Comparison of ENCODE assay signal across 9 mouse cellular contexts in genomic region chr6:35255017-35255416, GRCm38 (mm10). TPM values are rescaled to one million over a fixed set of nuclear protein-coding genes. Genes with fewer than 3 reads are reported as not detected.
DNase-seq lines count a peak whose midpoint lies in the region; ATAC-seq and TF ChIP-seq lines count a peak whose summit lies in the region.
"Had no signal": no experiment of that assay in that cellular context is flagged by ENCODE, and none has a peak within 500 bp of the region (broad histone marks: within the 10 kb centered on the region; RNA-seq: fewer than 3 reads in every experiment).

No protein-coding gene starts in this region.

- H3K27ac ChIP-seq in lung, postnatal 0 days (ENCODE audit: low read length) = no peak overlapping the region
- no peak overlapping the region for H3K27ac ChIP-seq in forebrain, embryonic 14.5 days (ENCODE audit: low read depth, low read length)
- H3K27ac ChIP-seq in limb, embryonic 13.5 days = no peak overlapping the region
- H3K27ac ChIP-seq in neural tube, embryonic 15.5 days (replicated peaks) = no peak overlapping the region

- H3K4me1 ChIP-seq in lung, postnatal 0 days (ENCODE audit: insufficient read depth, low read depth, low read length) = peaks cover 25% of the 10 kb centered on the region
- peaks cover 20% of the 10 kb centered on the region for H3K4me1 ChIP-seq in forebrain, embryonic 14.5 days (ENCODE audit: control insufficient read depth, insufficient read depth, low read length)
- H3K4me1 ChIP-seq in limb, embryonic 13.5 days = peaks cover 50% of the 10 kb centered on the region
- H3K4me1 ChIP-seq in neural tube, embryonic 15.5 days = peaks cover 33% of the 10 kb centered on the region

- TF ChIP-seq EP300 in lung, postnatal 0 days (IDR thresholded peaks at IDR 0.05) = no peak

- H3K27me3 ChIP-seq in lung, postnatal 0 days (replicated peaks; ENCODE audit: insufficient read depth, low read length) = no peaks in the 10 kb centered on the region
- H3K27me3 ChIP-seq in forebrain, embryonic 14.5 days (replicated peaks; ENCODE audit: control insufficient read depth, insufficient read depth, low read length) = no peaks in the 10 kb centered on the region
- no peaks in the 10 kb centered on the region for H3K27me3 ChIP-seq in limb, embryonic 13.5 days
- H3K27me3 ChIP-seq in neural tube, embryonic 15.5 days (replicated peaks) = no peaks in the 10 kb centered on the region

- DNase-seq in lung, postnatal 0 days (ENCODE audit: low spot score) = no peak
- DNase-seq in lung, postnatal 36 days = no peak
- no peak for DNase-seq in forebrain, embryonic 14.5 days (ENCODE audit: low spot score)
- DNase-seq in cerebellum, adult 9-11 months = no peak
- DNase-seq in retina, embryonic 14.5 days (ENCODE audit: low spot score) = no peak
- no peak for DNase-seq in cerebellum, adult 18-20 months
- DNase-seq: kidney, postnatal 14 days had no signal

- H3K9ac ChIP-seq in lung, postnatal 0 days (replicated peaks; ENCODE audit: low read depth) = no peak overlapping the region
- H3K9ac ChIP-seq in forebrain, embryonic 14.5 days (ENCODE audit: low read length) = peak overlapping the region; percentile 35; the same call in 1 of the 2 replicates
- H3K9ac ChIP-seq in limb, embryonic 13.5 days = peak overlapping the region; percentile 58
- no peak overlapping the region for H3K9ac ChIP-seq in neural tube, embryonic 15.5 days (replicated peaks)

- 0 out of 2 replicates have a peak overlapping the region, but pooled peaks have one; percentile 15 for H3K4me3 ChIP-seq in lung, postnatal 0 days (ENCODE audit: low read depth, low read length)
- no peak overlapping the region for H3K4me3 ChIP-seq in forebrain, embryonic 14.5 days (ENCODE audit: low read depth, low read length)
- peak overlapping the region; percentile 80 for H3K4me3 ChIP-seq in limb, embryonic 13.5 days
- no peak overlapping the region for H3K4me3 ChIP-seq in neural tube, embryonic 15.5 days (replicated peaks)

- TF ChIP-seq CTCF in lung, postnatal 0 days (IDR thresholded peaks at IDR 0.05) = no peak

- no peak for ATAC-seq in lung, postnatal 0 days
- no peak for ATAC-seq in forebrain, embryonic 14.5 days
- no peak for ATAC-seq in limb, embryonic 13.5 days (ENCODE audit: low FRiP score, low read depth)
- ATAC-seq in neural tube, embryonic 15.5 days (ENCODE audit: low FRiP score) = no peak

- no peaks in the 10 kb centered on the region for H3K9me3 ChIP-seq in lung, postnatal 0 days (ENCODE audit: low read length)
- no peaks in the 10 kb centered on the region for H3K9me3 ChIP-seq in forebrain, embryonic 14.5 days (replicated peaks; ENCODE audit: control insufficient read depth, low read length)
- no peaks in the 10 kb centered on the region for H3K9me3 ChIP-seq in limb, embryonic 13.5 days
- H3K9me3 ChIP-seq in neural tube, embryonic 15.5 days (replicated peaks) = no peaks in the 10 kb centered on the region

- 69% methylated on average over 12 of the region's 12 CpGs for WGBS in lung, postnatal 0 days
- 76% methylated on average over 12 of the region's 12 CpGs for WGBS in forebrain, embryonic 14.5 days
- WGBS in limb, embryonic 13.5 days = 70% methylated on average over 12 of the region's 12 CpGs
- 82% methylated on average over 12 of the region's 12 CpGs for WGBS in neural tube, embryonic 15.5 days

- H3K36me3 ChIP-seq in lung, postnatal 0 days (ENCODE audit: insufficient read depth, low read length) = no peaks in the 10 kb centered on the region
- H3K36me3 ChIP-seq in forebrain, embryonic 14.5 days (ENCODE audit: control insufficient read depth, insufficient read depth, low read length) = no peaks in the 10 kb centered on the region
- 0 out of 2 replicates have a peak, but pooled peaks cover 3% of the 10 kb centered on the region for H3K36me3 ChIP-seq in limb, embryonic 13.5 days
- no peaks in the 10 kb centered on the region for H3K36me3 ChIP-seq in neural tube, embryonic 15.5 days

- H3K4me2 ChIP-seq in lung, postnatal 0 days (replicated peaks; ENCODE audit: low read depth, low read length) = peak overlapping the region; percentile 66
- H3K4me2 ChIP-seq in forebrain, embryonic 14.5 days (ENCODE audit: low read length) = peak overlapping the region; percentile 52
- peak overlapping the region; percentile 80 for H3K4me2 ChIP-seq in limb, embryonic 13.5 days (replicated peaks)
- H3K4me2 ChIP-seq in neural tube, embryonic 15.5 days = peak overlapping the region; percentile 70; the same call in 1 of the 2 replicates

RNA-seq across cellular contexts. Expression of gene Slc13a4, which starts 52.9 kb away (rescaled TPM):
- 0.79 and 1.0 TPM in 2 replicates for polyA plus RNA-seq in lung, postnatal 0 days (2015; fragmentation: Nextera tagmentation; extraction: Ambion mirVana)
- 2.7 and 4.6 TPM in 2 replicates for polyA plus RNA-seq in forebrain, embryonic 14.5 days (2014; fragmentation: Nextera tagmentation; extraction: Ambion mirVana)
- polyA plus RNA-seq in limb, embryonic 13.5 days (2015; fragmentation: Nextera tagmentation; extraction: Ambion mirVana) = 0.19 and 0.28 TPM in 2 replicates
- 1.3 and 2.3 TPM in 2 replicates for polyA plus RNA-seq in neural tube, embryonic 15.5 days (2015; fragmentation: Nextera tagmentation; extraction: Ambion mirVana)

Comparison
In these comparisons a context has a peak if more than half of its experiments do, and no peak if none do; other contexts are left out.
1. H3K4me3 ChIP-seq: peak in lung, postnatal 0 days (single experiment) and limb, embryonic 13.5 days (single experiment); none in forebrain, embryonic 14.5 days (single experiment) and neural tube, embryonic 15.5 days (single experiment).
2. H3K9ac ChIP-seq: peak in forebrain, embryonic 14.5 days (single experiment) and limb, embryonic 13.5 days (single experiment); none in lung, postnatal 0 days (single experiment) and neural tube, embryonic 15.5 days (single experiment).
3. Peak in every context shown above with its lines, with median percentiles within 50 percentile points of each other: H3K4me2 ChIP-seq.